Mouse (Mus musculus): ENCODE data around the gene 3110070M22Rik. TPM values are rescaled to one million over a fixed set of nuclear protein-coding genes. Genes with fewer than 3 reads are reported as not detected.
"Not testable (repeated sequence)": the region's sequence is repeated elsewhere in the genome, so short reads cannot be mapped to it uniquely, and the experiment has no call there.

3110070M22Rik gene
- 1 to 10 TPM; 2.7 to 4.3 TPM for total RNA-seq (2021)
- long read RNA-seq, experiment 1, partial matches to known transcripts = 0 of 1 reads
- long read RNA-seq, experiment 1, other reads (novel, unspliced or antisense) = 0 of 1 reads
- long read RNA-seq, experiment 2, partial matches to known transcripts = 0 of 1 reads
- long read RNA-seq, experiment 2, other reads (novel, unspliced or antisense) = 0 of 1 reads

- peak; percentile 77 to 89 for DNase-seq (ENCODE audit: low spot score in 2 of 2)
- intact Hi-C loops (cut with DNase I) = no loop called here
Measured at GRCm38 (mm10) chr13:119487880-119488580, at the start of gene 3110070M22Rik, which contains the start of gene Tmem267. TSS of gene 3110070M22Rik (minus strand) at chr13:119488383. TSS of gene Tmem267 (plus strand) at chr13:119488039.

DNA sequence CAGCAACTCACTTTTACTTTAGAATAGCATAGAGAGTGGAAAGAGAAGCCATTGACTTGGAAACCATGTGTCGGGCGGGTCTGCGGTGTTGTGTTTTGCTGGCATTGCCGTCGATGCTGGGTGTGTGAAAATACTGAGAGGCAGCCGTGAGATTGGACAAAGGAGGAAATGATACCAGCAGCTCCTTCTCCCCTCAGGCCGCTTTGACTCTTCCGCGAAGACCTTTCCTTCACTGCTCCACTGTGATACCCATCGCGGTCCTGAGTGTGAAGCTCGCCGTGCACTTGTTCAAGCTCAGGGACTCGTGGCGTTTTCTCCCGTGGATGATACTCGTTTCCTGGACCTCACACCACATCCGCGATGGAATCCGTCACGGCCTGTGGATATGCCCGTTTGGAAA lies 6.8 kb upstream of the 3110070M22Rik start:
- DNase-seq (ENCODE audit: low spot score in 2 of 2); intact Hi-C loops (cut with DNase I): not testable (repeated sequence)

GRCm38 (mm10) chr13:119492083-119492482 lies 3.9 kb upstream of the 3110070M22Rik start:
- DNase-seq (ENCODE audit: low spot score in 2 of 2); intact Hi-C loops (cut with DNase I): not testable (repeated sequence)

- DNase-seq (ENCODE audit: low spot score in 2 of 2) = no peak
- intact Hi-C loops (cut with DNase I) = no loop called here
Measured at GRCm38 (mm10) chr13:119487354-119487753, 829 bp downstream of the 3110070M22Rik start.

- DNase-seq (ENCODE audit: low spot score in 2 of 2) = no peak
- intact Hi-C loops (cut with DNase I) = no loop called here
Measured at GRCm38 (mm10) chr13:119477789-119478188, 10.4 kb downstream of the 3110070M22Rik start.

GRCm38 (mm10) chr13:119476631-119477030 lies 11.6 kb downstream of the 3110070M22Rik start:
- intact Hi-C loops (cut with DNase I) = no loop called here
- no peak for DNase-seq (ENCODE audit: low spot score in 2 of 2)

DNA sequence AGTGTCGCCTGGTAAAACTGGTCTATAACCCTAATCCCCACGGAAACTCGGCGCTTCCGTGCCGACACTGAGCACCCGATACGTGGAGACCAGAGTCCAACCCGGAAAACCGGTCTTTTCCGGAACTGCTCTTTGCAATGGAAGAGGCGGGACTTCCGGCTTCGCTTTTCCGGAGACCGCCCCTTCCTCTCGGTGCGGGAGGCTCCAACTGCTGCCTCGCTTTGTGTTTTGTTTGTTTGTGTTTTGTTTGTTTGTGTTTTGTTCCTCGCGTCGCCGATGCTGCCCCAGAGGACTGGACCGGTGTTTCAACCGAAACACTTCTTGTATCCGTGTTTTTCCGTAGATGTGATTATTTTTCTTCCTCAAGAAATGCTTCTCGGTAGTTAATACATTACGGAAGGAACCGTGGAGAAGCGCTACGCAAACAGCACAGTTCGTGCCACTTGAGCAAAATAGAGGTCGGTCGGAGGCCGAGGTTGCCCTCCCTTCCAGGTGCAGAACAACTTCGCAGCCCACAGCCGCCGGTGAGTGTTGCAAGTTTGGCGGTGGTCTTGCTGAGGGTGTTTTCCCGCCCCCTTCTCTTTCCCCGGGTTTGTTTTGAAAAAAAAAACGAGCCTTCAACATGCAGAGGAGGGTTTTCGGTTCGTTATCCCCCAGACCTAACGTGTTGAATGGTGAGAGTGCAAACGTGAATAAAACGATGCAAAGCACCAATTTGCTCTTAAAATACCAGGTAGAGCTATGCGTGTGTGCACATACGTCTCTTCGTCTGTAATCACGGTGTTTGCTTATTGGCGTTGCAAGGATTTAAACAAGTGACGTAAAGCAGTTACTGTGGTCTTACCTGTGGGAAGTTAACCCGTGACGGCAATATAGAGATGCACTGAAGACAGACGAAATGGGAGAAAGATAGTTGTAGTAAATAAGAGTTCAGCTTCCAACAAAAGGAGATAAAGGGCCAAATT lies 25.3 kb downstream of the 3110070M22Rik start, which contains the start of gene 4833420G17Rik:
TSS of gene 4833420G17Rik (plus strand) at position 173 of the 965 bp plus-strand sequence.
- intact Hi-C loops (cut with DNase I) = no loop called here
- peak; percentile 87 to 90 for DNase-seq (ENCODE audit: low spot score in 2 of 2)

DNA sequence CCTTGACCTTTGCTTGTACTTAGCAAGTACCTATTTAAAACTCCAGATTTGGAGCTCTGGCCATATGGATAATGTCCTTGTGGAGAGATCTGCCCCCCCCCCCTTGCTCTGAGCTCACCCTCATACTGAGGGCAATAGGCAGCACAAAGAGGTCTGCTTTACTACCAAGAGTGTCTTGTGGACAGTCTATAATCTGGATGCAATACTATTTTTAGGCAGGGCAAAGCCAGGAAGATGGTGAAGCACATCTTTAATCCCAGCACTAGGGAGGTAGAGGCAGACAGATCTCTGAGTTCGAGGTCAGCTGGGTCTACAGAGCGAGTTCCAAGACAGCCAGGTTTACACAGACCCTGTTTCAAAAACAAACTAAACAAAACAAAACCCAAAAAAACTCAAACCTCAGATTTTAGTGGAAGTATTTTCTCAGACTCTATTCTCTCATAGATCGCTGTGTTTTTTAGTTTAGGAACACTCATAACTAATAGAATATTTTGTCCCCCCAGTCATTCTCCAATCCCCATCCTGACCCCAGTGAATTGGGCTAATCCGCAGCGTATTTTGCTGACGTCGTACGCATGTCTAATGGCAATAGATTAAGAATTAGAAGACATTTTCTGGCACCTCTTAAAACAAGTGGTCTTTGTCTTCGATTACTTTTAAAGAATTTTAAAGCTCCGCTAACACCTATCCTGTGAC lies 26.1 kb downstream of the 3110070M22Rik start:
- intact Hi-C loops (cut with DNase I) = no loop called here
- no peak for DNase-seq (ENCODE audit: low spot score in 2 of 2)

DNA sequence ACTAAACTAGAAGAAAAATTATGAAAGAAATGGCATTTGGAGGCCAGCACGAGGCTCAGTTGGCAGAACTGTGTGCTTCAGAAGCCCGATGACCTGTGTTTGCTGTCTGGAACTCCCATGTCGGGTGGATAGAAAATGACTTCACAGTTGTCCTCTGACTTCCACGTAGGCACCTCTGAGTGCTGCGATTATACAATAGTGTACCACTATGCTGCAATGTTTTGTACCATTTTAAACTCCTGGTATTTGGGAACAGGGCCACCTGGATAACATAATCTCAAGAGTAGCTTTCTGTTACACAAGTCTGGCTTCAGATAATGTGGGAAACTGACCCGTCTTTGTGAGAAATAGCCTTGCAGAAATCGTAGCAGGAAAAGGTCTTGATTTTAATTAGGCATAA lies 31.8 kb downstream of the 3110070M22Rik start:
- intact Hi-C loops (cut with DNase I) = no loop called here
- no peak for DNase-seq (ENCODE audit: low spot score in 2 of 2)

- intact Hi-C loops (cut with DNase I) = no loop called here
- no peak for DNase-seq (ENCODE audit: low spot score in 2 of 2)
Measured at GRCm38 (mm10) chr13:119455082-119455481, 33.1 kb downstream of the 3110070M22Rik start.

GRCm38 (mm10) chr13:119453563-119453962 lies 34.6 kb downstream of the 3110070M22Rik start:
- intact Hi-C loops (cut with DNase I) = no loop called here
- no peak for DNase-seq (ENCODE audit: low spot score in 2 of 2)

- intact Hi-C loops (cut with DNase I) = no loop called here
- no peak for DNase-seq (ENCODE audit: low spot score in 2 of 2)
Measured at GRCm38 (mm10) chr13:119442244-119442643, 45.9 kb downstream of the 3110070M22Rik start.

Other genes with a start within 250 kb of the 3110070M22Rik start
- gene Paip1, start 59.8 kb downstream of the 3110070M22Rik start, total RNA-seq (2021) = 100 to 1,000 TPM in 1 of 2 experiments, 10 to 100 TPM in 1; 96.3 to 101 TPM
- 10 to 100 TPM; 20.1 to 23.6 TPM for gene 4833420G17Rik, start 25.6 kb downstream of the 3110070M22Rik start, total RNA-seq (2021)
- 10 to 100 TPM; 19.2 to 25.0 TPM for gene Tmem267, start 344 bp downstream of the 3110070M22Rik start, total RNA-seq (2021)
- 1 to 10 TPM in 1 of 2 experiments, under 1 TPM in 1; 0.90 to 1.3 TPM for gene Ccl28, start 135.4 kb upstream of the 3110070M22Rik start, total RNA-seq (2021)
- gene Hmgcs1, start 202.0 kb upstream of the 3110070M22Rik start, total RNA-seq (2021) = 100 to 1,000 TPM; 445 to 454 TPM